Mouse (Mus musculus) midbrain, embryonic 13.5 days (tissue): ENCODE results near the gene Ankrd49. TPM values are rescaled to one million over a fixed set of nuclear protein-coding genes. Genes with fewer than 3 reads are reported as not detected.

Experiments used
- ATAC-seq: fragments of 200-750 bp; cut with Nextera tagmentation; 2 replicates; pipeline ENCODE4 v1.8.0; 2017; ENCODE audit warnings: mild to moderate bottlenecking, moderate TSS enrichment, moderate library complexity
- H3K27ac ChIP-seq: fragments of 300-500 bp; sonication (generic); 2 replicates; pipeline ENCODE4 v1.5.1; 2015; ENCODE audit warnings: inconsistent platforms, mild to moderate bottlenecking, moderate library complexity
- H3K27me3 ChIP-seq: fragments of 300-500 bp; sonication (generic); 2 replicates; pipeline ENCODE4 v1.6.1; 2015; ENCODE audit warnings: mild to moderate bottlenecking, inconsistent platforms
- H3K36me3 ChIP-seq: fragments of 300-500 bp; sonication (generic); 2 replicates; pipeline ENCODE4 v1.6.1; 2015; ENCODE audit warnings: mild to moderate bottlenecking, inconsistent platforms
- H3K4me1 ChIP-seq: fragments of 300-500 bp; sonication (generic); replicated peaks from 2 replicates; pipeline ENCODE4 v1.6.1; 2015; ENCODE audit warnings: inconsistent platforms
- H3K4me2 ChIP-seq: fragments of 300-500 bp; sonication (generic); replicated peaks from 2 replicates; pipeline ENCODE4 v1.6.1; 2015; ENCODE audit warnings: moderate library complexity, mild to moderate bottlenecking, inconsistent platforms
- H3K4me3 ChIP-seq: fragments of 300-500 bp; sonication (generic); replicated peaks from 2 replicates; pipeline ENCODE4 v1.5.1; 2015; ENCODE audit warnings: mild to moderate bottlenecking, inconsistent platforms
- H3K9ac ChIP-seq: fragments of 300-500 bp; sonication (generic); replicated peaks from 2 replicates; pipeline ENCODE4 v1.6.1; 2015; ENCODE audit warnings: mild to moderate bottlenecking, inconsistent platforms
- H3K9me3 ChIP-seq: fragments of 300-500 bp; sonication (generic); 2 replicates; pipeline ENCODE4 v1.6.1; 2016; ENCODE audit warnings: mild to moderate bottlenecking, inconsistent platforms
- WGBS: fragments of 180-500 bp; shearing (Covaris S2); methylation state at CpG from one replicate; pipeline ENCODE4 v1.1.7; 2015; 5-methylcytosine and 5-hydroxymethylcytosine counted together
- polyA plus RNA-seq: library from polyadenylated mRNA; unstranded; fragments of >200 nt; fragmentation: Nextera tagmentation; extraction: Ambion mirVana; gene quantifications from 2 replicates; pipeline ENCODE4 v1.2.1, GENCODE M21; 2015

The Ankrd49 gene
- polyA plus RNA-seq, 1 experiment from 2014 or later = 38.6 TPM

GRCm38 (mm10) chr9:14770803-14771471 is 13.7 kb downstream of the Ankrd49 start, which contains the start of gene 1700012B09Rik:
1700012B09Rik (minus strand) TSS chr9:14771030.
- Histone ChIP-seq H3K27ac (no peak within 1 kb of the TSS), H3K9me3 (no peaks in the 10 kb centered on the region), H3K4me3 (no peak within 1 kb of the TSS), H3K4me2 (peak within 1 kb of the TSS; percentile 34), H3K36me3 (no peaks in the 10 kb centered on the region), H3K4me1 (peaks cover 25% of the 10 kb centered on the region), H3K27me3 (0 out of 2 replicates have a peak, but pooled peaks cover 3% of the 10 kb centered on the region), H3K9ac (no peak within 1 kb of the TSS)
- peak; percentile 88 for ATAC-seq
- WGBS = 16% methylated on average over 23 of the region's 23 CpGs

DNA sequence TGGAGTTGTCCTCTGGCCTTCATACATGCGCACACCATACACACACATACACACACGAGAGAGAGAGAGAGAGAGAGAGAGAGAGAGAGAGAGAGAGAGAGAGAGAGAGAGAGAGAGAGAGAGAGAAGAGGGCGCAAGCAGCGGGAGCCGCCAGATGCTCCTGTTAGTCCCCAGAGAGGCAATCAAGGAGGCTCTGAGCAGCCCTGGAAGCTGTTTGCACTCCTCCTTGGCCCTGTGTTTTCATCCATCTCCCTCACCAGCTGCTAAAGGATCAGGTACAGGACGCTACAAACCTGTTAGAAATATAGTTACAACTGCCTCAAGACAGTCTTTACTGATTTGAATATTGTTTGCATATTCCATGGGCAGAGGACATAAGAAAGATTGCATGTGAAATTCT is 14.8 kb downstream of the Ankrd49 start:
- no peaks in the 10 kb centered on the region for H3K9me3 ChIP-seq
- H3K27me3 ChIP-seq = 0 out of 2 replicates have a peak, but pooled peaks cover 3% of the 10 kb centered on the region
- H3K36me3 ChIP-seq = no peaks in the 10 kb centered on the region
- no peak overlapping the region for H3K9ac ChIP-seq
- H3K27ac ChIP-seq = no peak overlapping the region
- no peak for ATAC-seq
- WGBS = 50% methylated on average over 6 of the region's 6 CpGs
- no peak overlapping the region for H3K4me3 ChIP-seq
- no peak overlapping the region for H3K4me2 ChIP-seq
- peaks cover 25% of the 10 kb centered on the region for H3K4me1 ChIP-seq

GRCm38 (mm10) chr9:14764765-14765164 is 19.9 kb downstream of the Ankrd49 start:
- no peaks in the 10 kb centered on the region for H3K9me3 ChIP-seq
- peak; percentile 67; the same call in 1 of the 2 replicates for ATAC-seq
- no peak overlapping the region for H3K4me3 ChIP-seq

GRCm38 (mm10) chr9:14759261-14759660 is 25.4 kb downstream of the Ankrd49 start:
- no peak for ATAC-seq
- H3K36me3 ChIP-seq = no peaks in the 10 kb centered on the region
- no peak overlapping the region for H3K9ac ChIP-seq
- no peak overlapping the region for H3K4me2 ChIP-seq
- H3K27me3 ChIP-seq = no peaks in the 10 kb centered on the region
- no peaks in the 10 kb centered on the region for H3K9me3 ChIP-seq
- no peak overlapping the region for H3K27ac ChIP-seq
- no peak overlapping the region for H3K4me3 ChIP-seq
- no peaks in the 10 kb centered on the region for H3K4me1 ChIP-seq

More at GRCm38 (mm10) chr9:14764765-14765164, 19.9 kb downstream of the Ankrd49 start:
- H3K4me2 ChIP-seq = no peak overlapping the region
- no peaks in the 10 kb centered on the region for H3K27me3 ChIP-seq
- peaks cover 11% of the 10 kb centered on the region for H3K4me1 ChIP-seq
- H3K27ac ChIP-seq = no peak overlapping the region
- WGBS = 26% methylated on average over 7 of the region's 7 CpGs
- no peak overlapping the region for H3K9ac ChIP-seq
- H3K36me3 ChIP-seq = no peaks in the 10 kb centered on the region

DNA sequence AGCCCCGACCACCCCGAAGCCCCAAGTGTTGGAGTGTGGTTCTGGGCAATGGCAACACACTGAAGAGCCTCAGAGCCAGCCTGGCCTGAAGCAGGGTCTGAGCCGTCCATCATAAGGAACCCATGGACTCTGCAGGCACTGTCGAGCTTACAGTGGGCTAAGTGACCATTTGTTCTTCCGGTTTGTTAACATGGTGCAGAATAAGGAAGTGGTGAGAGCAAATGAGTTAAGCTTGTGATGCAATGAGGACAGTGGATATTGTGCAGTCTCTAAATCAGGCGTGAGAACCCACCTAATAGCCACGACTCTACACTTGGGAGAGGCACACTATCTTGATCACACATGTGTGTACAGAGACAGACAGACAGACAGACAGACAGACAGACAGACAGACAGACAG is 26.1 kb downstream of the Ankrd49 start:
- no peak for ATAC-seq
- H3K27ac ChIP-seq = no peak overlapping the region
- no peaks in the 10 kb centered on the region for H3K4me1 ChIP-seq
- no peak overlapping the region for H3K9ac ChIP-seq
- no peak overlapping the region for H3K4me2 ChIP-seq
- no peak overlapping the region for H3K4me3 ChIP-seq
- no peaks in the 10 kb centered on the region for H3K9me3 ChIP-seq
- H3K36me3 ChIP-seq = no peaks in the 10 kb centered on the region
- WGBS = 80% methylated on average over 7 of the region's 7 CpGs
- no peaks in the 10 kb centered on the region for H3K27me3 ChIP-seq

- Histone ChIP-seq H3K36me3 (no peaks in the 10 kb centered on the region), H3K4me3 (no peak overlapping the region), H3K4me2 (no peak overlapping the region), H3K27me3 (peaks cover 27% of the 10 kb centered on the region), H3K27ac (no peak overlapping the region), H3K4me1 (peaks cover 14% of the 10 kb centered on the region), H3K9ac (no peak overlapping the region), H3K9me3 (no peaks in the 10 kb centered on the region)
- ATAC-seq = no peak
- WGBS = 87% methylated on average over 3 of the region's 3 CpGs
Observed at GRCm38 (mm10) chr9:14754469-14754868, 30.2 kb downstream of the Ankrd49 start.

DNA sequence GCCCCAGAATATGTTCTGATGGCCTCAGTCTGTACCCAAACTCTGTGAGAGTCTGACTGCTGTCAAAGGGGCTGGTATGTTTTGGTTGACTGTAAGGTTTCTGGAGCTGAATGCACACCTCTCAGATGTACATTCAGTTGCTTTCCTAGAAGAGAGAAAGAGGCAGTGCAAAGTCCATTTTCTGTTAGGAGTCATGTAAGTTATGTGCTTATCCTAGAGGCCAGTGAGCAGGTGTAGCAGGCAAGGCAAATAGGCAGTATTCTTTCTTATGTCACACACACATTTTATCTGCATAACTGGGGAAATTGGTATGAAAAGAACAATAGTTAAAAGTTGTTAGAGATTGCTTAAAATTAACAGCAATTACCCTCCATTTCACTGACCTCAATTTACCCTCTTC is 30.7 kb downstream of the Ankrd49 start:
- H3K4me2 ChIP-seq = no peak overlapping the region
- H3K27me3 ChIP-seq = peaks cover 28% of the 10 kb centered on the region
- H3K4me1 ChIP-seq = peaks cover 14% of the 10 kb centered on the region
- H3K27ac ChIP-seq = no peak overlapping the region
- H3K4me3 ChIP-seq = no peak overlapping the region
- H3K9ac ChIP-seq = no peak overlapping the region
- H3K36me3 ChIP-seq = no peaks in the 10 kb centered on the region
- no peaks in the 10 kb centered on the region for H3K9me3 ChIP-seq
- ATAC-seq = no peak

GRCm38 (mm10) chr9:14752001-14752522 is 32.6 kb downstream of the Ankrd49 start, which contains the start of gene Fut4:
Fut4 (minus strand) TSS chr9:14752393.
- H3K4me1 ChIP-seq = peaks cover 14% of the 10 kb centered on the region
- H3K27me3 ChIP-seq = peaks cover 28% of the 10 kb centered on the region
- no peaks in the 10 kb centered on the region for H3K36me3 ChIP-seq
- peak within 1 kb of the TSS; percentile 50 for H3K4me3 ChIP-seq
- peak within 1 kb of the TSS; percentile 68 for H3K9ac ChIP-seq
- H3K4me2 ChIP-seq = peak within 1 kb of the TSS; percentile 84
- 2% methylated on average over 25 of the region's 28 CpGs for WGBS
- H3K9me3 ChIP-seq = no peaks in the 10 kb centered on the region
- peak; percentile 86 for ATAC-seq
- peak within 1 kb of the TSS; percentile 32; the same call in 1 of the 2 replicates for H3K27ac ChIP-seq

DNA sequence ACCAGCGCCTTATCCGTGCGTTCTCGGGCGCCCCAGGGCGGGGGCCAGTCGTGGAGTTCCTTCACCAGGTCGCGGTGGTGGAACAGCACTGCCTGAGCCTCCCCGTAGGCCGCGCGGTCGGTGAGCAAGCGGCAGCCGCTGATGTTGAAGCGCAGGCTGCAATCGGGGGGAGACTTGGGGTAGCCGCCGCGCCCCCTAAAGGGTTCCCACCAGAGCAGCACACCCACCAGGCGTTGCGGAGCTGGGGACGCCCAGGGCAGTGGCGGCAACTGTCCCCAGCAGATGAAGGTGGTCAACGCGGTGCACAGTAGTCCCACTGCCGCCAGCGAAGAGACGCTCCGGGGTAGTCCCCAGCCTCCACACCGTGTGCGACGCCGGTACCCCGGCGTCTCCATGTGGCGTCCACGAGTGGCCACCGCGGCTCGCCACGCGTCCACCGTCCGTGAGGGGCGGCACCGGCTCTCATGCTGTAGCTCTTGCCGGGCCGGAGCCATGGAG is 33.1 kb downstream of the Ankrd49 start:
- 1% methylated on average over 50 of the region's 50 CpGs for WGBS
- ATAC-seq = peak; percentile 87

GRCm38 (mm10) chr9:14750901-14751502 is 33.7 kb downstream of the Ankrd49 start:
- peak overlapping the region; percentile 68 for H3K9ac ChIP-seq
- peak overlapping the region; percentile 50 for H3K4me3 ChIP-seq
- H3K27me3 ChIP-seq = peaks cover 28% of the 10 kb centered on the region
- H3K36me3 ChIP-seq = no peaks in the 10 kb centered on the region
- 61% methylated on average over 42 of the region's 42 CpGs for WGBS
- peaks cover 14% of the 10 kb centered on the region for H3K4me1 ChIP-seq
- peak overlapping the region; percentile 84 for H3K4me2 ChIP-seq
- peak; percentile 59 for ATAC-seq
- H3K9me3 ChIP-seq = no peaks in the 10 kb centered on the region
- H3K27ac ChIP-seq = no peak overlapping the region

More for the DNA sequence above, 33.1 kb downstream of the Ankrd49 start:
- Histone ChIP-seq H3K4me1 (peaks cover 14% of the 10 kb centered on the region), H3K4me2 (peak overlapping the region; percentile 84), H3K27ac (peak overlapping the region; percentile 32; the same call in 1 of the 2 replicates), H3K36me3 (no peaks in the 10 kb centered on the region), H3K4me3 (peak overlapping the region; percentile 50), H3K27me3 (peaks cover 28% of the 10 kb centered on the region), H3K9me3 (no peaks in the 10 kb centered on the region), H3K9ac (peak overlapping the region; percentile 68)

DNA sequence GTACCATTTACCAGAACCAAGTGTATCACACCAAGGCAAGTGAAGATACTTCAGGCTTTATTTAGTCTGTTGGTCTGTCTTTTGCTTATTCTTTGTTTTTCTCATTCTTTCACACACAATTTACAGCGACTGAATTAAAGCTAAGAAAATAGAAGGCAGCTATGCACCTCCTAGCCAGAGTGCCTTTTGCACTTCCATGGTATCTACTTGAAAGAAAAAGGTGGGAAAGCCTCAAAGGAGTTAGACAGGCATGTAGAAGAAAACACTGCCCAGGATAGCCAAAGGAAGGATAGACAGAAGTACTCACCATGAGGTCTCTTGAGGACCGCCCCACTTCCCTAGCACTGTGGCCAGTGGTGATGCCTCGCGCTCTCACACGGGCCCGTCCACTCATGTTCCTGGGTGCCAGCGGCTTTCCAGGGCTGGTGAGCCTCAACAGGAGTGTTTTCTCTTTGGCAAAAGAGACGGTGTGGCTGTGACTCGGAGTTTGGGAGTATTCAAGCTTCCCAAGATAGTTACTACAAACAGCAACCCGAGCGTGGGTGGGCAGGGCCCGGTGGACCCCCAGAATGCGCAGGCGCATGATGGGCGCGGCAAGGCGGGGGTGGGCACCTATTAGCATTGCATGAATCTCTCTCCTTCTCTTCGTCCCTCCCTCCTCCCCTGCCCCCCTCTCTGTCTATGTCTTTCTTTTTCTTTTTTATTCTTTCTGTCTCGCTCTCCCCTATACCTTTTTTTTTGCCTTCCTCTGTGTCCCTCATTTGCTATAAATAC is 44.3 kb downstream of the Ankrd49 start, which contains the start of gene Piwil4:
TSS of gene Piwil4 (minus strand) at position 583 of the 774 bp plus-strand sequence.
- Histone ChIP-seq H3K27me3 (no peaks in the 10 kb centered on the region), H3K4me3 (no peak within 1 kb of the TSS), H3K36me3 (no peaks in the 10 kb centered on the region), H3K9me3 (no peaks in the 10 kb centered on the region), H3K9ac (no peak within 1 kb of the TSS), H3K27ac (no peak within 1 kb of the TSS), H3K4me1 (no peaks in the 10 kb centered on the region), H3K4me2 (no peak within 1 kb of the TSS)
- ATAC-seq = no peak
- 88% methylated on average over 19 of the region's 19 CpGs for WGBS
